Mouse (Mus musculus) ES-E14 (cell line): Measurements from ENCODE around the gene Tgfbr3. TPM values are rescaled to one million over a fixed set of nuclear protein-coding genes. Genes with fewer than 3 reads are reported as not detected.

ENCODE experiments used
- DNase-seq: peaks from one replicate; pipeline ENCODE4 v3.0.0-alpha.2; 2013; ENCODE audit warnings: low read depth, low spot score
- H3K27ac ChIP-seq: 2 replicates; pipeline ENCODE4 v1.5.1; 2012; ENCODE audit warnings: low read depth, mild to moderate bottlenecking, low read length, moderate library complexity, mixed read lengths; ENCODE audit not compliant: poor library complexity, insufficient read depth, severe bottlenecking
- H3K36me3 ChIP-seq: 2 replicates; pipeline ENCODE4 v1.6.1; 2012; ENCODE audit warnings: mild to moderate bottlenecking, low read length, moderate library complexity, mixed read lengths; ENCODE audit not compliant: control insufficient read depth, poor library complexity, insufficient read depth, severe bottlenecking
- H3K4me1 ChIP-seq, 2 experiments: fragments of 150-350 bp in 1 of 2; sonication (generic) in 1 of 2; 2 replicates each; pipeline ENCODE4 v1.6.1; 2012; ENCODE audit warnings: low read length in 2 of 2, mild to moderate bottlenecking in 1 of 2, mixed read lengths in 1 of 2; ENCODE audit not compliant: control insufficient read depth in 2 of 2, insufficient read depth in 2 of 2, poor library complexity in 1 of 2
- H3K4me3 ChIP-seq, 2 experiments: fragments of 150-350 bp in 1 of 2; sonication (generic) in 1 of 2; 2 replicates each; pipeline ENCODE4 v1.5.1; 2012; ENCODE audit warnings: low read length in 2 of 2, low read depth in 1 of 2, mild to moderate bottlenecking in 1 of 2, mixed read lengths in 1 of 2; ENCODE audit not compliant: insufficient read depth in 1 of 2, poor library complexity in 1 of 2, severe bottlenecking in 1 of 2
- H3K9ac ChIP-seq: 2 replicates; pipeline ENCODE4 v1.6.1; 2012; ENCODE audit warnings: low read depth, mild to moderate bottlenecking, low read length, mixed read lengths; ENCODE audit not compliant: poor library complexity, insufficient read depth, severe bottlenecking
- H3K9me3 ChIP-seq: fragments of 150-350 bp; sonication (generic); 2 replicates; pipeline ENCODE4 v1.6.1; 2012; ENCODE audit warnings: low read depth, mild to moderate bottlenecking, low read length; ENCODE audit not compliant: control insufficient read depth, insufficient read depth
- CHD2 ChIP-seq: IDR thresholded peaks from 2 replicates; pipeline ENCODE4 v1.6.1; 2014; ENCODE audit warnings: mild to moderate bottlenecking, low read depth, low read length, inconsistent platforms
- HCFC1 ChIP-seq: IDR thresholded peaks from 2 replicates; pipeline ENCODE4 v1.6.1; 2012; ENCODE audit warnings: low read length, inconsistent platforms, borderline replicate concordance; ENCODE audit not compliant: insufficient read depth
- MAFK ChIP-seq: IDR thresholded peaks from 2 replicates; pipeline ENCODE4 v1.6.1; 2014; ENCODE audit warnings: mild to moderate bottlenecking, low read depth, low read length, inconsistent platforms; ENCODE audit not compliant: insufficient read depth
- ZC3H11A ChIP-seq: IDR thresholded peaks from 2 replicates; pipeline ENCODE4 v1.6.1; 2012; ENCODE audit warnings: low read depth, mild to moderate bottlenecking, inconsistent platforms, low read length, borderline replicate concordance
- ZNF384 ChIP-seq: IDR thresholded peaks from 2 replicates; pipeline ENCODE4 v1.6.1; 2012; ENCODE audit warnings: low read depth, low read length, inconsistent platforms
- in situ Hi-C, 2 experiments: fragments of 600-800 bp; cut with MboI; formaldehyde crosslinking; loops; one replicate each; pipeline ENCODE4 v1.15.1; 2025; ENCODE audit warnings: low sequenced_read_pairs in 2 of 2, inconsistent platforms in 1 of 2; ENCODE audit not compliant: unreplicated experiment in 2 of 2
- total RNA-seq: library from RNA; depleted of rRNA; stranded (reverse); fragments of 300-350 nt; gene quantifications from 2 replicates; pipeline ENCODE4 v1.2.3, GENCODE M21; 2012

Gene Tgfbr3
- total RNA-seq, 1 experiment: 3.1 TPM

- Histone ChIP-seq H3K36me3 (no peaks in the 10 kb centered on the region), H3K4me3 (no peak overlapping the region), H3K27ac (no peak overlapping the region), H3K4me1 (peaks cover 0 to 1% of the 10 kb centered on the region in 2 experiments; a peak in 2 of 4 replicates), H3K9me3 (no peaks in the 10 kb centered on the region), H3K9ac (no peak overlapping the region)
- no peak for DNase-seq
- in situ Hi-C loops: no loop called here
- TF ChIP-seq MAFK (no peak), ZC3H11A (no peak), ZNF384 (no peak), HCFC1 (no peak), CHD2 (no peak)
Measured at GRCm38 (mm10) chr5:107143406-107143805, 146.0 kb downstream of the Tgfbr3 start.

DNA sequence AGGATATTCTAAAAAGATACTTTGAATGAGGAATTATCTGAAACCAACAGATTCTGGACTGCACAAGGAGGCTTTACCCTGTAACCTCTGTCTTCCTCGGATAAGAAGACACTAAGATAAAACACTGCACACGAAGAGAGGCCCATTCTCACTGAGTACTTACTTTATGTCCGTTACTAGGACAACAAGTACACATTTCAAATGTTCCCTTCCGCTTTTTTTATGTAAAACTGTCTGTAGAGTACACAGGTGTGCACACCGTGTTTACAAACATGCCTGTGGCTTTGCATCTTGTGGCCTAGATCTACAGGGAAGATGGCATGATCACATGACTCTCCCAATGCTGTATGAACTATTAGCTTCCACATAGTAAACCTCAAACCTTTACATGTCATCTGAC is 146.6 kb downstream of the Tgfbr3 start:
- in situ Hi-C loops: no loop called here

DNA sequence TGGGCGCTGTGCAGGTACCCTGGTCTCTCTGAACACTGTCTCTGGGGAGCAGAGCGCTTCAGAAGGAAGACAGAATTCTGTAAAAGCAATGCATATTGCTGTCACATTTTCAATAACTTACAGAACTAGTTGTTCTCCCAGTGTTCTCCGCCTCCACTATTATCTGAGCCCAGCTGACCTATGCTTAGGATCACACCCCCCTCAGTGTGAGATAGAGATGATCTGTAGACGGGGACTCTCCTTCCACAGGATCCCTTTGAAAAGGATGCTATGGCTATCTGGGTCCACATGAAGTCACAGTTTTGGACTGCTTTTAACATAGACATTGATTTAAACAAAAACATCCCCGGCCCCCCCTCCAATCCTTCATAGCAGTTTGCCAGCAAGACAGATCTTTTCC is 148.1 kb downstream of the Tgfbr3 start:
- Histone ChIP-seq H3K4me3 (no peak overlapping the region), H3K27ac (no peak overlapping the region), H3K4me1 (no peaks in the 10 kb centered on the region), H3K9me3 (no peaks in the 10 kb centered on the region), H3K9ac (no peak overlapping the region), H3K36me3 (no peaks in the 10 kb centered on the region)
- in situ Hi-C loops: no loop called here
- TF ChIP-seq ZNF384 (no peak), HCFC1 (no peak), MAFK (no peak), CHD2 (no peak), ZC3H11A (no peak)
- DNase-seq: no peak

More for the DNA sequence above, 146.6 kb downstream of the Tgfbr3 start:
- TF ChIP-seq CHD2 (no peak), ZC3H11A (no peak), MAFK (no peak), HCFC1 (no peak), ZNF384 (no peak)
- Histone ChIP-seq H3K9ac (no peak overlapping the region), H3K36me3 (no peaks in the 10 kb centered on the region), H3K4me1 (no peaks in the 10 kb centered on the region; a peak in 1 of 4 replicates), H3K4me3 (no peak overlapping the region), H3K27ac (no peak overlapping the region), H3K9me3 (no peaks in the 10 kb centered on the region)
- no peak for DNase-seq

DNA sequence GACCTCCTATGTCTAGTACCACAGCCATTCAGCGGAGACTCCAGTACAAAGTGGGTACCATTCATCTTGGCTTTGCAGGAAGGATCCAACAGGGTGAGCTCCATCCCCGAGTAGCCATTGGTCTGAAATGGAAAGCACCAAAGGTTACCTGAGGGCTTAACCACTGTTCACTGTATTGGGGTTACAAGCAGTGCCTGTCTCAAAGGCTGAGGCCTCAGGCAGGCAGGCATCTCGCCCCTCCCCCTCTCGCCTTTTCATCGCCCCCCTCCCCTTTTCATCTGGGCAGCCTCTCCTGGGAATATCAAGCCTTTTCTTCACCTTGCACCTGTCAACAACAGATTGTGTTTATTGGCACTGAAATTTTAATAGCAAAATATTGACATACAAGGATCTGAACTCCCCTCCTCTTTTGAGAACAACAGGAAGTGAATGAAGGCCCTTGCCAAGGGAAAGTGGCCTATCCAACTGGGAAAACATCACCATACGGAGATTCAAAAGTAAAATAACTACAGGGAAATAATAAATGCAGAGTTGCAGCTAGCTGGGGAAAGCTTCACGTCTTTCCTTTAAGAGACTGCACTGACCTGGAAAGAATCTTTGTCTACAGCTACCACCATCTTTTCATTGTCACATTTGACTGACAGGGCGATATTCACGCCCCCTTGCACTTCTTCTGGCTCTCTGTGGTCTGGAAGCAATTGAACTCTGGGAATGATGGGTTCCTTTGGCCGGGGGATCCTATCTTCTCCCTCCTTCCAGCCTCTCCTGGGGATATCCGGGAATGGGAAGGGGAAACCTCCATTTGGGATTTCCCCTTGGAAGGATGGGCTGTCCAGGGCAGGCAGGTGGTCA is 149.4 kb downstream of the Tgfbr3 start:
- no peak for DNase-seq
- Histone ChIP-seq H3K36me3 (no peaks in the 10 kb centered on the region), H3K27ac (no peak overlapping the region), H3K4me3 (no peak overlapping the region), H3K9ac (no peak overlapping the region), H3K9me3 (no peaks in the 10 kb centered on the region), H3K4me1 (no peaks in the 10 kb centered on the region)
- TF ChIP-seq MAFK: no peak
- in situ Hi-C loops: no loop called here
